Mouse (Mus musculus) bone marrow macrophage, adult 2 months (primary cell): Measurements from ENCODE around the gene Zfp668.

Experiments
- CTCF ChIP-seq: IDR thresholded peaks from 2 replicates; pipeline ENCODE4 v1.5.1; 2012; ENCODE audit warnings: low read depth, mild to moderate bottlenecking, low read length, moderate library complexity
- POLR2A ChIP-seq: IDR thresholded peaks from 2 replicates; pipeline ENCODE4 v1.6.1; 2012; ENCODE audit warnings: mild to moderate bottlenecking, low read depth, low read length, borderline replicate concordance

DNA sequence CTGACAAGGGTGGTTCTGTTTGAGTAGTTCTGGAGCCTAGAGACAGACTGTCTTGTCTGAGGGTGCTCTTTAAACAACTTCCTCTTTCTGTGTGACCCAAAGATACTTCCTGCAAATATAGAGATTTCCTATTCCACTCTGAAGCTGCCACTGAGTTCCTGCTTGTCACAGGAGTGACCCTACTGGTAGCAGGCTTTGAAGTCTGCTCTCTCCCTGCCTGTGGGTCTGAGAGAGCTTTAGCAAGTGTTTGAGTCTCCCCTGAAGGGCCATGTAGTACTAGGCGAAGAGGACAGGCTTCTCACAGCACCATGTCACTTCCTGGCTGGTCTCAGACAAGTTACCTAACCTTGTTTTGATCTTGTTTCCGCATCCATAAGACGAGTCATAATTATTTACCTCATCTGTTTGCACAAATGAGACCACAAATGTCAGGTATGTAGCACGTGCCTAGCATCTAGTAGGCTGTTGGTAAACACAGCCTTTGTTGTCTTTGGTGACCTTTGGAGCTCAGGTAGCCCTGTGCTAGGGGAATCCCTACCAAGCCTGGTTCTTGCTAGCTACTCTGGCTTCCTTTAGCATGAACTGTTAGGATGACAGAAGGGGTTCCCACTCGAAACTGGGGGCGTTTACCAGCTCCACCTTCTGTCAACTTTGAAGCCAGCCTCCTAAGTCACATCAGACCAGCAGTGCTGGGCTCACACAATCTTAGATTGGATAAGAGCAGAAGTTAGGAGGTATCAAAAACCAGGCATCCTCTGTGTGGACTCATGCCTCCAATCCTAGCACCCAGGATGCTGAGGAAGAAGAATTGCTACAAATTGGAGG, 46.0 kb upstream of the Zfp668 start:
- TF ChIP-seq CTCF, result no peak
- no peak for TF ChIP-seq POLR2A
